Mouse (Mus musculus) heart, postnatal 0 days (tissue): Measurements from ENCODE around the gene Srf.
A peak's percentile ranks its signal among the peaks of the same experiment; 100 is the strongest.

Source experiments
- CTCF ChIP-seq: IDR thresholded peaks from 2 replicates; pipeline ENCODE4 v1.5.1; 2016; ENCODE audit warnings: antibody characterized with exemption, control low read depth, low read depth
- EP300 ChIP-seq: IDR thresholded peaks from 2 replicates; pipeline ENCODE4 v1.6.1; 2016; ENCODE audit warnings: antibody characterized with exemption, low read depth

DNA sequence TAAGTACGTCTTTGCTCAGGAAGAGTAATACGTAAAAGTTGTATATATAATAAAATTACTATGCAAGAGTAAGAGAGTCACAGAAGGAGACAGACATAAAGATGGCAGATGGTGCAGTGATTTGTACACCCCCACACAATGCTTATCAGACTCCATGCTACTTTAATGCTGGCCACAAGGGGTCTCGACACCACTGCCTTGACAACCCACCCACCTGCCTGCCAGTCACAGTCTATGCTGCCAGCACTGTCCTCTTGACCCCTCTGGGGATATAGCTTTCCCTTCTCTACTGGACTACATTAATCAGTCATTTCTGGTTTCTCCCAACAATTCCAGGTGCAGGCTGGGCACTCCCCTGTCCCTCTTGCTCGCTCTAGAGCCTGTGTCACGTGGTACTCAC lies 22.7 kb upstream of the Srf start:
- peak; percentile 36; the same call in 1 of the 2 replicates for TF ChIP-seq CTCF
- TF ChIP-seq EP300 = no peak
